Mouse (Mus musculus): ENCODE results near the gene Cep112. TPM values are rescaled to one million over a fixed set of nuclear protein-coding genes. Genes with fewer than 3 reads are reported as not detected.
A peak's percentile ranks its signal among the peaks of the same experiment; 100 is the strongest.

Cep112 gene
- polyA plus RNA-seq, 1 experiment from 2014 or later: 28.6 TPM

DNA sequence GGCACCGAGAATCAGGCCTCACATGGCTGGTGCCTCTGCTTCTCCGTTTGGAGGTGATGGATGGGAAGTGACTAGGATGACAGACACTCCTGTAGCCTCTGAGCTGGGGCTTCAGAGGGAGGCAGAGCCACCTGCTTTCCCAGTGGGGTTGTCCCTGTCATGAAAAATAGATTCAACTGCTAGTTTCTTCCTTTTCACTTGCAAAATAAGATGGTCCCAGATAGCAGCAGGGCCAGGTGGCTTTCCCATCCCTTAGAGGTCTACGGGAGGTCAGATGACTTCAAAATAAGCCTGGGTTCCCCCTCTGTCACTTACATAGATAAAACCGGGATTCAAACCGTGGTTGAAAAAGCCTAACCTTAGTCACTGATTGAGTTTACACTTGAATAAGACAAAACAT lies 452.5 kb downstream of the Cep112 start:
- H3K4me3 ChIP-seq (ENCODE audit: low read depth, low read length): no peak overlapping the region
- H3K9me3 ChIP-seq (replicated peaks; ENCODE audit: control insufficient read depth, low read length, poor library complexity, severe bottlenecking): no peaks in the 10 kb centered on the region
- ATAC-seq: no peak
- no peak overlapping the region for H3K4me2 ChIP-seq (ENCODE audit: low read length)
- WGBS: 85% methylated on average over 5 of the region's 5 CpGs
- no peaks in the 10 kb centered on the region for H3K36me3 ChIP-seq (ENCODE audit: control insufficient read depth, insufficient read depth, low read length)
- no peak overlapping the region for H3K9ac ChIP-seq (ENCODE audit: low read depth, low read length)
- no peaks in the 10 kb centered on the region for H3K27me3 ChIP-seq (ENCODE audit: control insufficient read depth, insufficient read depth, low read depth, low read length)
- no peak overlapping the region for H3K27ac ChIP-seq (ENCODE audit: low read length)
- H3K4me1 ChIP-seq (ENCODE audit: control insufficient read depth, insufficient read depth, low read length): no peaks in the 10 kb centered on the region

DNA sequence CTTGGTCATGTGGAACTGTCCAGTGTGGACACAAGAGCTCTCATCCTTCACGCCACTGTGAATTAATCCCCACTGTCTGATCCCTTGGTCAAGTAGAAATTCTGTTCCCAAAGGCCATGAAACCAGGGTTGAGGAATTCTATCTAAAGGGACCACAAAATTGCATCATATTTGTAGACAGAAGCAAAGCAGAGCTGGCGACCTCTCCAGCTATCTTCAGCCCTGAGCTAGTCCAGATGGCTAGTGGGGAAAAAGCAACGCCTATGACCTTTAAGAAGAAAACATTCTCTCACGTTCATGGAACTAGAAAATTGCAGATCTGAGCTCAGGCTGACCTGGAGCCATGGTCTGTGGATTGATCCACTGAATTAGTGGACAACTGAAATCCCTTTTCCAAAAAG lies 455.6 kb downstream of the Cep112 start:
- ATAC-seq: no peak
- Histone ChIP-seq H3K9me3 (replicated peaks; ENCODE audit: control insufficient read depth, low read length, poor library complexity, severe bottlenecking) (no peaks in the 10 kb centered on the region), H3K27ac (ENCODE audit: low read length) (no peak overlapping the region), H3K27me3 (ENCODE audit: control insufficient read depth, insufficient read depth, low read depth, low read length) (no peaks in the 10 kb centered on the region), H3K36me3 (ENCODE audit: control insufficient read depth, insufficient read depth, low read length) (no peaks in the 10 kb centered on the region), H3K4me2 (ENCODE audit: low read length) (no peak overlapping the region), H3K4me3 (ENCODE audit: low read depth, low read length) (no peak overlapping the region), H3K9ac (ENCODE audit: low read depth, low read length) (no peak overlapping the region), H3K4me1 (ENCODE audit: control insufficient read depth, insufficient read depth, low read length) (no peaks in the 10 kb centered on the region)
- 85% methylated on average over 4 of the region's 4 CpGs for WGBS

GRCm38 (mm10) chr11:108881662-108882061 lies 456.7 kb downstream of the Cep112 start:
- no peaks in the 10 kb centered on the region for H3K36me3 ChIP-seq (ENCODE audit: control insufficient read depth, insufficient read depth, low read length)
- H3K27me3 ChIP-seq (ENCODE audit: control insufficient read depth, insufficient read depth, low read depth, low read length): no peaks in the 10 kb centered on the region
- H3K4me2 ChIP-seq (ENCODE audit: low read length): no peak overlapping the region
- no peaks in the 10 kb centered on the region for H3K9me3 ChIP-seq (replicated peaks; ENCODE audit: control insufficient read depth, low read length, poor library complexity, severe bottlenecking)
- no peak overlapping the region for H3K9ac ChIP-seq (ENCODE audit: low read depth, low read length)
- H3K27ac ChIP-seq (ENCODE audit: low read length): no peak overlapping the region
- H3K4me3 ChIP-seq (ENCODE audit: low read depth, low read length): no peak overlapping the region
- no peaks in the 10 kb centered on the region for H3K4me1 ChIP-seq (ENCODE audit: control insufficient read depth, insufficient read depth, low read length)
- no peak for ATAC-seq
- WGBS: 93% methylated on average over 5 of the region's 5 CpGs

DNA sequence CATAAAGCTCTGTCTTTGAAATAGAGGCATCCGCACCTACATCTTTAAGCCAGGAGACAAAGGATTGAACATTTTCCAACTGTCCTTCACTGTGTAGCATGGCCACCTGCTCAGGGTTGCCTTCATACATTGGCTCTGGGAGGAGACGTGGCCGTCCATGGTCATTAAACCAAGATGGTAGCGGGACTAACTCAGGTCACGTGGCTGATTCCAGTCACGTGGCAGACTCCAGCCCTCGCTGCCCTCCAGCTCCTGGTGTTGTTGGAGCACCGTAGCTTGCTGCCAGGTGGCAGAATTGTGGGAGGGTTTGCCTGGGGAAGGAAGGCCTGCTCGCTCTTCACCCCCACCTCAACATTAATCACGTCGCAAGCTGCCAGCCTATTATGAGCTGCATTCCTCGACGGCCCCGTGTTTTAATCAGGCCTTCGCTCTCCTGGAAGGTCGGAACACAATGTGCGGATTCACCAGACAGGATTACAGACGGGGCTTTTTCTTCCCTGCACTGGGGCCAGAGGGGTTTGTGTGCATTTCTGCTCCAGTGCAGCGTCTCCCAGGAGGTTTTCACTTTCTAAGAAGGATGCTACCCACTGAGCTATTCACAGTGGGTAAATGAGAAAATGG lies 460.4 kb downstream of the Cep112 start:
- Histone ChIP-seq H3K27me3 (ENCODE audit: control insufficient read depth, insufficient read depth, low read depth, low read length) (no peaks in the 10 kb centered on the region), H3K27ac (ENCODE audit: low read length) (no peak overlapping the region), H3K4me3 (ENCODE audit: low read depth, low read length) (no peak overlapping the region), H3K4me2 (ENCODE audit: low read length) (no peak overlapping the region), H3K36me3 (ENCODE audit: control insufficient read depth, insufficient read depth, low read length) (no peaks in the 10 kb centered on the region), H3K9me3 (replicated peaks; ENCODE audit: control insufficient read depth, low read length, poor library complexity, severe bottlenecking) (no peaks in the 10 kb centered on the region), H3K9ac (ENCODE audit: low read depth, low read length) (no peak overlapping the region), H3K4me1 (ENCODE audit: control insufficient read depth, insufficient read depth, low read length) (peaks cover 8% of the 10 kb centered on the region)
- WGBS: 14% methylated on average over 19 of the region's 19 CpGs
- no peak for ATAC-seq

GRCm38 (mm10) chr11:108886060-108886459 lies 461.1 kb downstream of the Cep112 start:
- peaks cover 12% of the 10 kb centered on the region for H3K4me1 ChIP-seq (ENCODE audit: control insufficient read depth, insufficient read depth, low read length)
- H3K4me2 ChIP-seq (ENCODE audit: low read length): no peak overlapping the region
- no peak for ATAC-seq
- no peaks in the 10 kb centered on the region for H3K36me3 ChIP-seq (ENCODE audit: control insufficient read depth, insufficient read depth, low read length)
- 49% methylated on average over 8 of the region's 8 CpGs for WGBS
- no peak overlapping the region for H3K27ac ChIP-seq (ENCODE audit: low read length)
- no peaks in the 10 kb centered on the region for H3K9me3 ChIP-seq (replicated peaks; ENCODE audit: control insufficient read depth, low read length, poor library complexity, severe bottlenecking)
- H3K27me3 ChIP-seq (ENCODE audit: control insufficient read depth, insufficient read depth, low read depth, low read length): no peaks in the 10 kb centered on the region
- H3K9ac ChIP-seq (ENCODE audit: low read depth, low read length): no peak overlapping the region
- H3K4me3 ChIP-seq (ENCODE audit: low read depth, low read length): no peak overlapping the region

DNA sequence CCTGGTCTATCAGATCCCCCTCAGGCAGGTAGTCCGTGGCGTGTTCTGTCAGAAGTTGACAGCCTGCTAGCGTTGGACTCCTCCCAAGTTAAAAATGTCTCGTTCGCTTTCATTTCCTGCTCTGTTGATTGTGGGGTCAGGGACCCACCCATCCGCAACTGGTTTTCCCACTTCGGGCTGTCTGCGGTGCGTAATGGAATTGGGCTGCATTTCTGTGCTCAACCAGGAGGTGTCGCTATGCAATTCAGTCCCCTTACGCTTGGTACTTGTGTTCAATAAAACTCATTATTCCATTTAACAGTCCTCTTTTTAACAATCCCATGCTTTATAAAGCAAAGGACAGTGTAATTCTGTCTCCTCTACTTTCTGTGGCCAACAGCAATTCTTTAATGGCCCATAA lies 464.1 kb downstream of the Cep112 start:
- ATAC-seq: no peak

DNA sequence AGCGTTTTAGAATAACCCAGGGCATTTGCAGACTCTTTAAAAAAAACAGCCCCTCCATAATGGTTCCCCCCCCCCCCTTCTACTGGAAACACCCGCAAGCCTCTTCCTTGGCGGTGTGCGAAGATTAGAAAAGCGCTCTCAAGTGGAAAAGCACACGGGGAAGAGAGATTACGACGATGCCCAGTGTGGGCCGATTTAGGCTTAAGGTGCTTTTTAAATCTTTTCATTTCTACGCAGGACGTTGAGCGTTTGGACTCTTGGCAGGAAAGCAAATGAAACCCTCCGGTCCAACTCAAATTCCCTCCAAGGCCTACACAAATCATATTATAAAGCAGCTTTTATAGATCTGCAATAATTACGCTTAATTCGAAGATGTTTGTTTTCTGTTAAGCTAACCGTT lies 465.6 kb downstream of the Cep112 start:
- Histone ChIP-seq H3K4me3 (ENCODE audit: low read depth, low read length) (peak overlapping the region; percentile 18), H3K4me1 (ENCODE audit: control insufficient read depth, insufficient read depth, low read length) (peaks cover 33% of the 10 kb centered on the region), H3K9me3 (replicated peaks; ENCODE audit: control insufficient read depth, low read length, poor library complexity, severe bottlenecking) (no peaks in the 10 kb centered on the region), H3K27ac (ENCODE audit: low read length) (peak overlapping the region; percentile 71; the same call in 1 of the 2 replicates), H3K9ac (ENCODE audit: low read depth, low read length) (peak overlapping the region; percentile 39; the same call in 1 of the 2 replicates), H3K27me3 (ENCODE audit: control insufficient read depth, insufficient read depth, low read depth, low read length) (peaks cover 3% of the 10 kb centered on the region; the same call in 1 of the 2 replicates), H3K4me2 (ENCODE audit: low read length) (peak overlapping the region; percentile 58), H3K36me3 (ENCODE audit: control insufficient read depth, insufficient read depth, low read length) (no peaks in the 10 kb centered on the region)
- no peak for ATAC-seq
- WGBS: 6% methylated on average over 16 of the region's 16 CpGs

More for the DNA sequence above, 464.1 kb downstream of the Cep112 start:
- H3K9ac ChIP-seq (ENCODE audit: low read depth, low read length): no peak overlapping the region
- no peak overlapping the region for H3K4me2 ChIP-seq (ENCODE audit: low read length)
- peaks cover 3% of the 10 kb centered on the region; the same call in 1 of the 2 replicates for H3K27me3 ChIP-seq (ENCODE audit: control insufficient read depth, insufficient read depth, low read depth, low read length)
- H3K27ac ChIP-seq (ENCODE audit: low read length): peak overlapping the region; percentile 71; the same call in 1 of the 2 replicates
- no peaks in the 10 kb centered on the region for H3K36me3 ChIP-seq (ENCODE audit: control insufficient read depth, insufficient read depth, low read length)
- no peak overlapping the region for H3K4me3 ChIP-seq (ENCODE audit: low read depth, low read length)
- H3K4me1 ChIP-seq (ENCODE audit: control insufficient read depth, insufficient read depth, low read length): peaks cover 32% of the 10 kb centered on the region
- 58% methylated on average over 11 of the region's 11 CpGs for WGBS
- no peaks in the 10 kb centered on the region for H3K9me3 ChIP-seq (replicated peaks; ENCODE audit: control insufficient read depth, low read length, poor library complexity, severe bottlenecking)

DNA sequence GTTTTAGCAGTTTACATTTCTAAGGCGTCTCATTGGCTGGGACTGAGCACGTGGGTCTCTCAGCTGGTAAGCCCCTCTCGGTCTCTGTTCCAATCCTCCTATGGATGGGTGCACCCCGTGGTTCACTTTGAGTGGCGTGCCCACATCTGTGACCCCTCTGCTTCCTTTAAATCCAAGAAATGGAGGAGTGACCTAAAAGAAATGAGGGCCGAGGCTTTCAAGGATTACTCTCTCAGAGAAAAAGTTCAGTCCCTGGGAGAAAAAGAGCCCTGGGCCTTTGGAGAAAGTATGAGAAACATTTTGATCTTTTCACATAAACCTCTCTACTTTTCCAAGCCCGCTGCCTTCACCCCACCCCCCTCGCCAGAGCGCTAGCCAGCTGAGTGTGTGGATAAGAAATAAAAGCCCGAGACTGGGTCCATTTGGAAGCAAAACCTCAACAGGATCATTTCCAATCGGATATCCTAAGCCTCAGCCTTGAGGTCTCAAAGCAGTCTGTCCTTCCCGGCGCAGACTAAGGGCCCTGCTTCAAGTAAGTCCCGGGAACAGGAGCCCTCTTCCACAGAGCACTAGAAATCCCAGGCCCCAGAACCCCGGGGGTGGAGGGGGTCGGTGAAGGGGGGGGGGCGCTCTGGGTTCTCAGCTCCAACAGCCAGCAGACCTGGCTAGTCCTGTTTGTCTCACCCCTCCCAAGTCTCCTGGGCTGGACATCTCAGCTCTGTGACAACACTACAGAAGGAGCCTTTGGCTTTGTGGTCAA lies 466.3 kb downstream of the Cep112 start:
- Histone ChIP-seq H3K27me3 (ENCODE audit: control insufficient read depth, insufficient read depth, low read depth, low read length) (peaks cover 3% of the 10 kb centered on the region; the same call in 1 of the 2 replicates), H3K4me2 (ENCODE audit: low read length) (peak overlapping the region; percentile 58), H3K9ac (ENCODE audit: low read depth, low read length) (peak overlapping the region; percentile 48; the same call in 1 of the 2 replicates), H3K4me1 (ENCODE audit: control insufficient read depth, insufficient read depth, low read length) (peaks cover 33% of the 10 kb centered on the region), H3K36me3 (ENCODE audit: control insufficient read depth, insufficient read depth, low read length) (no peaks in the 10 kb centered on the region), H3K9me3 (replicated peaks; ENCODE audit: control insufficient read depth, low read length, poor library complexity, severe bottlenecking) (no peaks in the 10 kb centered on the region), H3K27ac (ENCODE audit: low read length) (peak overlapping the region; percentile 71), H3K4me3 (ENCODE audit: low read depth, low read length) (peak overlapping the region; percentile 18)
- peak; percentile 86 for ATAC-seq
- 3% methylated on average over 17 of the region's 17 CpGs for WGBS

DNA sequence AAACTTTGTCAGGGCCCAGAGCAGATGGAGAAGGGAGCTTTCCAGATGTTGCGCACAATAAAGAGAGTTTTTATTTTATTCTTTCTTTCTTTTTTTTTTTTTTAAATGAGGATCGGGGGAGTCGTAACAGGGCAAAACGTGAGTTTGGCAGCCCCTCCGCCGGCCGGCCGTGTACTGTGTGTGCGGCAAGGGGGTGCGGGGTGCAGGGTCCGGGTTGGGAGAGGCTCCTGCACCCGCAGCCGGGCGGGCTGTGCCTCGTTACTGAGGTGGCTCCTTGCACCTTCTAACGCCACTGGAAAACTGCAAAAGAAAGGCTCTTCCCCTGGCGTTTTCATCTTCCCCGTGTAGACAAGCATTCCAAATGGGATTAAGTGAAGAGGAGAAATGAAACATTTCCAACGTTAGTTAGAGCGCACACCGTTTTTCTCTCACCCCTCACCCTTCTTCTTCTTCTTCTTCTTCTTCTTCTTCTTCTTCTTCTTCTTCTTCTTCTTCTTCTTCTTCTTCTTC lies 466.9 kb downstream of the Cep112 start:
- H3K36me3 ChIP-seq (ENCODE audit: control insufficient read depth, insufficient read depth, low read length): no peaks in the 10 kb centered on the region
- H3K4me1 ChIP-seq (ENCODE audit: control insufficient read depth, insufficient read depth, low read length): peaks cover 33% of the 10 kb centered on the region
- H3K9me3 ChIP-seq (replicated peaks; ENCODE audit: control insufficient read depth, low read length, poor library complexity, severe bottlenecking): no peaks in the 10 kb centered on the region
- H3K27me3 ChIP-seq (ENCODE audit: control insufficient read depth, insufficient read depth, low read depth, low read length): peaks cover 3% of the 10 kb centered on the region; the same call in 1 of the 2 replicates
- peak overlapping the region; percentile 18; the same call in 1 of the 2 replicates for H3K4me3 ChIP-seq (ENCODE audit: low read depth, low read length)
- ATAC-seq: no peak
- H3K9ac ChIP-seq (ENCODE audit: low read depth, low read length): peak overlapping the region; percentile 48; the same call in 1 of the 2 replicates
- WGBS: 3% methylated on average over 21 of the region's 21 CpGs
- peak overlapping the region; percentile 71 for H3K27ac ChIP-seq (ENCODE audit: low read length)
- H3K4me2 ChIP-seq (ENCODE audit: low read length): peak overlapping the region; percentile 58
